In the genomic region with DNA sequence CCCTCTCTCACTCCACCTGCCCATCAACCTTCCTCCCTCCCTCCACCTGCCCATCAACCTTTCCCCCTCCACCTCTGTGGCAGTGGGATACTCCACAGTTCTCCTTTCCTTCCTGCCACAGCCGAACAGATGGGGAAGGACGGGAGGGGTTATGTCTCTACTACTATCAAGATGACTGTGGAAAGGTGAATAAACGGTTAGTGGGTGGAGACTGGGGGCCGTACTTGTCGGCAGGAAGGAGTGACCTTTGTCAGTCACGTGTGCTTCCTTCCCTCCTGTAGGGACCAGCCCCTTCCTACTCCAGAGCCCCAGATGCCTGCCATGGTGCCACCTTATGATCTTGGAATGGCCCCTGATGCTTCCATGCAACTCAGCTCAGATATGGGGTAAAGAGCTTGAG, we compare ENCODE assay signal across 13 mouse cellular contexts. TPM values are rescaled to one million over a fixed set of nuclear protein-coding genes. Genes with fewer than 3 reads are reported as not detected.
A peak's percentile ranks its signal among the peaks of the same experiment; 100 is the strongest.
DNase-seq lines count a peak whose midpoint lies in the region; ATAC-seq lines count a peak whose summit lies in the region.
"Had no signal": no experiment of that assay in that cellular context is flagged by ENCODE, and none has a peak within 500 bp of the region (broad histone marks: within the 10 kb centered on the region; RNA-seq: fewer than 3 reads in every experiment).

No protein-coding gene starts in this region.

- ATAC-seq in kidney, embryonic 14.5 days (ENCODE audit: low FRiP score, low TSS enrichment) = no peak
- no peak for ATAC-seq in limb, embryonic 13.5 days (ENCODE audit: low FRiP score, low read depth)

- 8% methylated on average over 6 of the region's 6 CpGs for WGBS in kidney, embryonic 14.5 days
- 19% methylated on average over 6 of the region's 6 CpGs for WGBS in limb, embryonic 13.5 days

- peak overlapping the region; percentile 32; the same call in 1 of the 2 replicates for H3K27ac ChIP-seq in kidney, embryonic 14.5 days (ENCODE audit: low read depth, low read length)
- no peak overlapping the region for H3K27ac ChIP-seq in limb, embryonic 13.5 days
- H3K27ac ChIP-seq: heart, adult 2 months; layer of hippocampus, adult 2 months; midbrain, embryonic 12.5 days had no signal

- H3K36me3 ChIP-seq in kidney, embryonic 14.5 days (ENCODE audit: control insufficient read depth, insufficient read depth, low read length) = peaks cover 38% of the 10 kb centered on the region
- peaks cover 47% of the 10 kb centered on the region for H3K36me3 ChIP-seq in limb, embryonic 13.5 days
- H3K36me3 ChIP-seq: midbrain, embryonic 12.5 days had no signal

- H3K9ac ChIP-seq in kidney, embryonic 14.5 days (ENCODE audit: low read depth, low read length) = no peak overlapping the region
- no peak overlapping the region for H3K9ac ChIP-seq in limb, embryonic 13.5 days
- H3K9ac ChIP-seq: midbrain, embryonic 12.5 days had no signal

- 0 out of 2 replicates have a peak overlapping the region, but pooled peaks have one; percentile 9 for H3K4me3 ChIP-seq in kidney, embryonic 14.5 days (ENCODE audit: low read length)
- H3K4me3 ChIP-seq in limb, embryonic 13.5 days = no peak overlapping the region
- H3K4me3 ChIP-seq: erythroblast, embryonic 14.5 days; heart, adult 2 months; layer of hippocampus, adult 2 months; midbrain, embryonic 12.5 days had no signal

- intact Hi-C loops in gastrocnemius, postnatal 14 days (cut with DNase I; ENCODE audit: low total_unique reads) = loop anchor here (5.0 kb wide), 1 partner anchor 1204 kb away; no protein-coding TSS in a partner anchor
- intact Hi-C loops in heart, postnatal 10 days (cut with DNase I) = no loop called here

- no peaks in the 10 kb centered on the region for H3K9me3 ChIP-seq in kidney, embryonic 14.5 days (ENCODE audit: control insufficient read depth, low read length)
- no peaks in the 10 kb centered on the region for H3K9me3 ChIP-seq in limb, embryonic 13.5 days
- H3K9me3 ChIP-seq: midbrain, embryonic 12.5 days had no signal

- H3K27me3 ChIP-seq in kidney, embryonic 14.5 days (ENCODE audit: control insufficient read depth, insufficient read depth, low read length) = no peaks in the 10 kb centered on the region
- H3K27me3 ChIP-seq in limb, embryonic 13.5 days = no peaks in the 10 kb centered on the region

- peak overlapping the region; percentile 19; the same call in 1 of the 2 replicates for H3K4me2 ChIP-seq in kidney, embryonic 14.5 days (replicated peaks; ENCODE audit: low read depth, low read length)
- H3K4me2 ChIP-seq in limb, embryonic 13.5 days (replicated peaks) = 0 out of 2 replicates have a peak overlapping the region, but pooled peaks have one; percentile 3
- H3K4me2 ChIP-seq: midbrain, embryonic 12.5 days had no signal

- H3K4me1 ChIP-seq in kidney, embryonic 14.5 days (ENCODE audit: control insufficient read depth, insufficient read depth, low read length) = peaks cover 34% of the 10 kb centered on the region
- peaks cover 34% of the 10 kb centered on the region for H3K4me1 ChIP-seq in limb, embryonic 13.5 days

- DNase-seq in kidney, adult 11 months = no peak
- DNase-seq in CD4-positive, CD25-positive, alpha-beta regulatory T cell, adult 2 months (ENCODE audit: low read depth, low spot score) = peak; percentile 55
- DNase-seq in R1 (ENCODE audit: low read depth, low spot score) = peak; percentile 97
- no peak for DNase-seq in embryo, embryonic 11 days
- no peak for DNase-seq in gastrocnemius, postnatal 14 days
- no peak for DNase-seq in heart, postnatal 10 days
- DNase-seq: adrenal gland, adult 8-10 months; heart, adult 2 months had no signal

RNA-seq across cellular contexts. Expression of a gene that starts 8.6 kb away (rescaled TPM):
- 7.6 and 12.4 TPM in 2 replicates for polyA plus RNA-seq in kidney, embryonic 14.5 days (2014; fragmentation: Nextera tagmentation; extraction: Ambion mirVana)
- 9.3 and 9.9 TPM in 2 replicates for polyA plus RNA-seq in limb, embryonic 13.5 days (2015; fragmentation: Nextera tagmentation; extraction: Ambion mirVana)
- total RNA-seq in gastrocnemius, postnatal 14 days (2021) = 1 to 10 TPM; 2.3 to 2.7 TPM
- total RNA-seq in heart, postnatal 10 days (2021) = 1 to 10 TPM; 5.0 to 7.0 TPM

RNA-seq across cellular contexts. Expression of a gene that starts 10.3 kb away (rescaled TPM):
- 19.0 and 19.8 TPM in 2 replicates for polyA plus RNA-seq in kidney, embryonic 14.5 days (2014; fragmentation: Nextera tagmentation; extraction: Ambion mirVana)
- polyA plus RNA-seq in limb, embryonic 13.5 days (2015; fragmentation: Nextera tagmentation; extraction: Ambion mirVana) = 18.1 and 18.5 TPM in 2 replicates
- 1 to 10 TPM; 4.9 to 5.5 TPM for total RNA-seq in gastrocnemius, postnatal 14 days (2021)
- 10 to 100 TPM in 1 of 2 experiments, 1 to 10 TPM in 1; 8.5 to 11.7 TPM for total RNA-seq in heart, postnatal 10 days (2021)

RNA-seq across cellular contexts. Expression of a gene that starts 15.3 kb away (rescaled TPM):
- polyA plus RNA-seq in kidney, embryonic 14.5 days (2014; fragmentation: Nextera tagmentation; extraction: Ambion mirVana) = 14.0 and 18.9 TPM in 2 replicates
- polyA plus RNA-seq in limb, embryonic 13.5 days (2015; fragmentation: Nextera tagmentation; extraction: Ambion mirVana) = 14.3 and 15.0 TPM in 2 replicates
- total RNA-seq in gastrocnemius, postnatal 14 days (2021) = 10 to 100 TPM; 16.1 to 16.6 TPM
- total RNA-seq in heart, postnatal 10 days (2021) = 10 to 100 TPM; 45.9 to 46.8 TPM

RNA-seq across cellular contexts. Expression of a gene that starts 37.1 kb away (rescaled TPM):
- 44.2 and 54.9 TPM in 2 replicates for polyA plus RNA-seq in kidney, embryonic 14.5 days (2014; fragmentation: Nextera tagmentation; extraction: Ambion mirVana)
- 123 and 127 TPM in 2 replicates for polyA plus RNA-seq in limb, embryonic 13.5 days (2015; fragmentation: Nextera tagmentation; extraction: Ambion mirVana)
- 100 to 1,000 TPM in 1 of 2 experiments, 10 to 100 TPM in 1; 73.8 to 101 TPM for total RNA-seq in gastrocnemius, postnatal 14 days (2021)
- total RNA-seq in heart, postnatal 10 days (2021) = 10 to 100 TPM; 95.8 to 96.3 TPM

RNA-seq across cellular contexts. Expression of a gene that starts 46.9 kb away (rescaled TPM):
- 0.20 and 0.45 TPM in 2 replicates for polyA plus RNA-seq in kidney, embryonic 14.5 days (2014; fragmentation: Nextera tagmentation; extraction: Ambion mirVana)
- polyA plus RNA-seq in limb, embryonic 13.5 days (2015; fragmentation: Nextera tagmentation; extraction: Ambion mirVana) = 0.31 and 0.42 TPM in 2 replicates
- total RNA-seq in gastrocnemius, postnatal 14 days (2021) = under 1 TPM; 0.18 to 0.53 TPM
- total RNA-seq in heart, postnatal 10 days (2021) = not detected

Comparison
In these comparisons a context has a peak if more than half of its experiments do, and no peak if none do; other contexts are left out.
1. DNase-seq: peak in CD4-positive, CD25-positive, alpha-beta regulatory T cell, adult 2 months (single experiment) and R1 (single experiment); none in kidney, adult 11 months (single experiment), embryo, embryonic 11 days (single experiment), gastrocnemius, postnatal 14 days (single experiment) and heart, postnatal 10 days (0 of 2).